Mouse (Mus musculus) myocyte (in vitro differentiated cells): ENCODE measurements around the gene Ptpn23.

Experiments used
- CEBPB ChIP-seq: IDR thresholded peaks from 2 replicates; pipeline ENCODE4 v1.6.1; 2011; ENCODE audit warnings: mild to moderate bottlenecking, moderate library complexity; ENCODE audit not compliant: poor library complexity, insufficient read depth, severe bottlenecking
- POLR2AphosphoS2 ChIP-seq: IDR thresholded peaks from one replicate; pipeline ENCODE4 v1.6.1; 2011; ENCODE audit warnings: low read depth, control low read depth; ENCODE audit not compliant: insufficient read length
- SRF ChIP-seq: IDR thresholded peaks from one replicate; pipeline ENCODE4 v1.6.1; 2011; ENCODE audit warnings: low read depth; ENCODE audit not compliant: control insufficient read depth, insufficient read length
- TCF12 ChIP-seq: IDR thresholded peaks from one replicate; pipeline ENCODE4 v1.6.1; 2011; ENCODE audit warnings: mild to moderate bottlenecking, control low read depth; ENCODE audit not compliant: poor library complexity, insufficient read depth, severe bottlenecking

- no peak for TF ChIP-seq SRF
- TF ChIP-seq POLR2AphosphoS2: no peak
- no peak for TF ChIP-seq CEBPB
- TF ChIP-seq TCF12: no peak
These were observed 32.5 kb upstream of the Ptpn23 start for GRCm38 (mm10) chr9:110440559-110440958.
